Mouse (Mus musculus): ENCODE data around the gene Bmp3.

GRCm38 (mm10) chr5:98806492-98806891 lies 47.7 kb upstream of the Bmp3 start:
- no peak for TF ChIP-seq RAD21 (IDR thresholded peaks at IDR 0.05; ENCODE audit: low read depth, low read length)
- no peak for TF ChIP-seq CTCF (conservative IDR thresholded peaks at IDR 0.05 in 1 of 2, IDR thresholded peaks at IDR 0.05 in 1 of 2; ENCODE audit: low read depth in 2 of 2, low read length in 2 of 2)
- no peak for TF ChIP-seq JUN (IDR thresholded peaks at IDR 0.05; ENCODE audit: insufficient read depth, low read depth, low read length)
- no peak for TF ChIP-seq ZKSCAN1 (IDR thresholded peaks at IDR 0.05; ENCODE audit: borderline replicate concordance, low read depth, low read length)
- TF ChIP-seq MAX (IDR thresholded peaks at IDR 0.05; ENCODE audit: low read length) = no peak
- no peak for TF ChIP-seq POLR2A (IDR thresholded peaks at IDR 0.05; ENCODE audit: low read depth, low read length)
- no peak for TF ChIP-seq BHLHE40 (IDR thresholded peaks at IDR 0.05; ENCODE audit: low read depth, low read length)
- no peak for TF ChIP-seq GABPA (IDR thresholded peaks at IDR 0.05; ENCODE audit: insufficient replicate concordance, low read depth, low read length)
- no peak for TF ChIP-seq USF1 (IDR thresholded peaks at IDR 0.05; ENCODE audit: low read depth, low read length)
- no peak for TF ChIP-seq SMC3 (IDR thresholded peaks at IDR 0.05; ENCODE audit: low read depth, low read length)
- no peak for TF ChIP-seq MAZ (IDR thresholded peaks at IDR 0.05; ENCODE audit: low read depth, low read length)
- TF ChIP-seq POLR2AphosphoS2 (IDR thresholded peaks at IDR 0.05; ENCODE audit: low read depth, low read length) = no peak
- TF ChIP-seq RCOR1 (conservative IDR thresholded peaks at IDR 0.05; ENCODE audit: low read depth, low read length) = no peak
